Mouse (Mus musculus) forebrain, postnatal 0 days (tissue): ENCODE data around the gene Snrpa1. TPM values are rescaled to one million over a fixed set of nuclear protein-coding genes. Genes with fewer than 3 reads are reported as not detected.

ENCODE experiments used
- ATAC-seq: fragments of 200-750 bp; cut with Nextera tagmentation; 2 replicates; pipeline ENCODE4 v1.8.0; 2017; ENCODE audit warnings: mild to moderate bottlenecking, moderate library complexity
- DNase-seq: peaks from one replicate; pipeline ENCODE4 v3.0.0-alpha.2; 2015
- H3K27ac ChIP-seq: fragments of 300-500 bp; sonication (generic); 2 replicates; pipeline ENCODE4 v1.5.1; 2014; ENCODE audit warnings: low read depth, mild to moderate bottlenecking, antibody characterized with exemption, low read length, moderate library complexity, mixed read lengths
- H3K27me3 ChIP-seq: fragments of 300-500 bp; sonication (generic); 2 replicates; pipeline ENCODE4 v1.6.1; 2014; ENCODE audit warnings: mild to moderate bottlenecking, low read length, mixed read lengths; ENCODE audit not compliant: insufficient read depth
- H3K36me3 ChIP-seq: fragments of 300-500 bp; sonication (generic); 2 replicates; pipeline ENCODE4 v1.6.1; 2014; ENCODE audit warnings: mild to moderate bottlenecking, moderate library complexity; ENCODE audit not compliant: insufficient read depth
- H3K4me1 ChIP-seq: fragments of 300-500 bp; sonication (generic); 2 replicates; pipeline ENCODE4 v1.6.1; 2014; ENCODE audit warnings: antibody characterized with exemption; ENCODE audit not compliant: insufficient read depth
- H3K4me2 ChIP-seq: fragments of 300-500 bp; sonication (generic); 2 replicates; pipeline ENCODE4 v1.6.1; 2014; ENCODE audit warnings: low read depth, mild to moderate bottlenecking, moderate library complexity
- H3K4me3 ChIP-seq: fragments of 300-500 bp; sonication (generic); 2 replicates; pipeline ENCODE4 v1.5.1; 2014; ENCODE audit warnings: low read depth, low read length, mixed read lengths
- H3K9ac ChIP-seq: fragments of 300-500 bp; sonication (generic); 2 replicates; pipeline ENCODE4 v1.6.1; 2014; ENCODE audit warnings: mild to moderate bottlenecking
- H3K9me3 ChIP-seq: fragments of 300-500 bp; sonication (generic); 2 replicates; pipeline ENCODE4 v1.6.1; 2016; ENCODE audit warnings: low read length
- CTCF ChIP-seq: sonication (generic); IDR thresholded peaks from 2 replicates; pipeline ENCODE4 v1.5.1; 2016; ENCODE audit warnings: antibody characterized with exemption, control low read depth, low read depth
- WGBS: fragments of 180-500 bp; shearing (Covaris S2); extraction: QIAGEN DNeasy Blood & Tissue Kit; methylation state at CpG from one replicate; pipeline ENCODE4 v1.1.7; 2014; 5-methylcytosine and 5-hydroxymethylcytosine counted together
- polyA plus RNA-seq: library from polyadenylated mRNA; unstranded; fragments of >200 nt; fragmentation: Nextera tagmentation; extraction: Ambion mirVana; gene quantifications from 2 replicates; pipeline ENCODE4 v1.2.1, GENCODE M21; 2015
- total RNA-seq: library from RNA; depleted of rRNA; stranded (reverse); fragments of >200 nt; gene quantifications from 2 replicates; pipeline ENCODE4 v1.2.3, GENCODE M21; 2014

The Snrpa1 gene
- total and polyA plus RNA-seq, 2 experiments from 2014 or later, result 45.6 to 135 TPM

DNA sequence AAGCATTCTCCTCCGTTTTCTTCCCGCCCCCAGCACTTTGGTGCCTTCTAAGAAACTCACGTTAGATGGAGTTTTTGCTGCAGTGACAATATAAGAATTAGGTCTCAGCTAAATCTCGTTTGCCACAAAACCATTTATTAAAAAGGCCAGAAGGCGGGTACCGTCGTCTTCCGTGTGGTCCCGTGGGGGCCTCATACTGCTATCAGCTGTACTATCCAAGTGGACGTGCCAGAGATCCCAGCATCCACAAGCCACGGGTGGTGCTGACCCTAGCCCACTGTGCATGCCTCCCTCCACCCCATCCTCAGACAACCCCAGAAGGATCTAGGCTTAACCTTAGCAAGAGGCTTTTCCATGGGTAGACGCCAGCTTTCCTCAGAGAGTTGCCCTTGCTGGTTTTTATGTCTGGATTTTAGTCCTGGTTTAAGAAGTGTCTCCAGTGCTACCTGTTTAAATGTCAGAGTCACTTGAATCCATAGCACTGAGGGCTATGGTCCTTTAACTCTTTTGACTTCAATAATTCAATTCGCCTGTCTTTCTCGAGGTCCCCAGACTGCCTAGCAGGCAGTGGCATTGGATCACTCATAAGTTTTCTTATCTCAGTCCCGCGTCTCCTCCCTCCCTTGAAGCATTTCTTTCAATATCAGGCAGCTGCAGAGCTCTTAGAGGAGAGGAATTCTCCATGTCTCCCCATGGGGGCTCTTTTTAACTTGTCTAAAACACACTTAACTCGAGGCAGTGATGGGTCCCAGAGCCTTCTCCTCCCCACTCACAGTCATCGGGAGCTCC, 18.6 kb upstream of the Snrpa1 start:
- ATAC-seq (no peak), DNase-seq (no peak)
- no peak for TF ChIP-seq CTCF
- no peaks in the 10 kb centered on the region for H3K27me3 ChIP-seq
- H3K4me3 ChIP-seq, result no peak overlapping the region
- peaks cover 2% of the 10 kb centered on the region; the same call in 1 of the 2 replicates for H3K4me1 ChIP-seq
- no peaks in the 10 kb centered on the region for H3K9me3 ChIP-seq
- H3K4me2 ChIP-seq, result no peak overlapping the region
- H3K36me3 ChIP-seq, result no peaks in the 10 kb centered on the region
- H3K27ac ChIP-seq, result no peak overlapping the region
- WGBS, result 82% methylated on average over 18 of the region's 18 CpGs
- no peak overlapping the region for H3K9ac ChIP-seq

DNA sequence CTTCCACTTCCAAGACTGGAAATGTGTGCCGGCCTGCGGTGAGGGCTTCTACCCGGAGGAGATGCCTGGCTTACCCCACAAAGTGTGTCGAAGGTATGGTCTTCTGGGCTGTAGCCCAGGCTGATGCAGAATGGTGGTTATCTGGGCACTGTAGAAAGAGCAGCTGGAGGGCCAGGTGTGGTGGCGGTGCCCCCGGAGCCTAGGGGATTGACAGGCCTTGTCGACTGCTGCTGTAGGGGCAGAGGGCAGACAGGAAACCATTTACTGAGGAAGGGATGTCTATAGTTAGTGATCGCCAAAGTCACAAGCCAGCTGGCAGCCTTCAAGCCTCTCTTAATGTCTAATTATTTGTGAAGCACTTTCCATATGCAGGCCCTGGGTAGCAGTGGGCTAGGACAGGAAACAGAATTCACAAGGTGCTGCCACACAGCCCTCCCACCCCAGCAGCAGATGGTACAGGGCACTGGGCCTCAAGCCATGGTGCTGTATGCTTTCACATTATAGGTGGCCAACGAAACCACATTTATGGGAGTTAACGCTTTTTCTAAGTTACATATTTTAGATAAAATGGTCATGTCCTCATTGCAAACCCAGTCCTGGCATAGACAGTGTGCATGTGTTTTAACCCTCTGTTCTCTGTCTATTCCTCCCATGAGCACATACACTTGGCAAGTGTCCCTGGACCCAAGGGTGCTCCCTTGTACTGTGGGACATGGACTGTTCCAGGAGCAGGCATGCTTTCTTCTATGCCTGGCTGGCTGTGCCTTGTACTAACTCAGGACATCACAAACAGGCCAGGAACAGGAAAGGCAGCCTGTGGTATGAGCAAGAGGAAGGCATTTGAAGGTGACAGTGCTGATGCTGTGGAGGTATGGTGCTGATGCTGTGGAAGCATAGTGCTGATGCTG, 15.0 kb upstream of the Snrpa1 start, which contains the start of gene Gm45213:
Gm45213 (plus strand) TSS at position 51 of the 908 bp plus-strand sequence.
- no peak for TF ChIP-seq CTCF
- Histone ChIP-seq H3K4me1 (peaks cover 2% of the 10 kb centered on the region; the same call in 1 of the 2 replicates), H3K9ac (no peak within 1 kb of the TSS), H3K9me3 (no peaks in the 10 kb centered on the region), H3K27ac (no peak within 1 kb of the TSS), H3K36me3 (no peaks in the 10 kb centered on the region), H3K27me3 (no peaks in the 10 kb centered on the region), H3K4me2 (no peak within 1 kb of the TSS), H3K4me3 (no peak within 1 kb of the TSS)
- DNase-seq, result no peak
- ATAC-seq, result peak; percentile 62
- 71% methylated on average over 10 of the region's 10 CpGs for WGBS

DNA sequence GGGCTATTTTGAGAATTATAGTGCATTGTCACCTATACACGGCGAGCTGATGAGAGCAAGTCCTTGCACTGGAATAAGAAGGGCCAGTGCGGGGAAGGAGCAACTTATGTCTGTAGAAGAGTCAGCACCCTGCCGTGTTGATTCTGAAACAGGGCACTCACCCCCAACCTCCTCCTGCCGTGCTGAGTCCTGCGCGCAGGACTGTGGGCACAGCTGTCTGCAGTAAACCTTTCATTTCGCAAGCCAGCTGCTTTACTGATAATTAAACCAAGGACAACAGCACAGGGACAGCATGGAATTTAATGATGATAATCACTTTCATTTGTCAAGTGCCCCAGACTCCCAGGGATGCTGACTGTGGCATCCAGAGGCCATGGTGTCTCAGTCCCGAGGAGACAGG, 14.2 kb upstream of the Snrpa1 start:
- DNase-seq (no peak), ATAC-seq (peak; percentile 12; the same call in 1 of the 2 replicates)

DNA sequence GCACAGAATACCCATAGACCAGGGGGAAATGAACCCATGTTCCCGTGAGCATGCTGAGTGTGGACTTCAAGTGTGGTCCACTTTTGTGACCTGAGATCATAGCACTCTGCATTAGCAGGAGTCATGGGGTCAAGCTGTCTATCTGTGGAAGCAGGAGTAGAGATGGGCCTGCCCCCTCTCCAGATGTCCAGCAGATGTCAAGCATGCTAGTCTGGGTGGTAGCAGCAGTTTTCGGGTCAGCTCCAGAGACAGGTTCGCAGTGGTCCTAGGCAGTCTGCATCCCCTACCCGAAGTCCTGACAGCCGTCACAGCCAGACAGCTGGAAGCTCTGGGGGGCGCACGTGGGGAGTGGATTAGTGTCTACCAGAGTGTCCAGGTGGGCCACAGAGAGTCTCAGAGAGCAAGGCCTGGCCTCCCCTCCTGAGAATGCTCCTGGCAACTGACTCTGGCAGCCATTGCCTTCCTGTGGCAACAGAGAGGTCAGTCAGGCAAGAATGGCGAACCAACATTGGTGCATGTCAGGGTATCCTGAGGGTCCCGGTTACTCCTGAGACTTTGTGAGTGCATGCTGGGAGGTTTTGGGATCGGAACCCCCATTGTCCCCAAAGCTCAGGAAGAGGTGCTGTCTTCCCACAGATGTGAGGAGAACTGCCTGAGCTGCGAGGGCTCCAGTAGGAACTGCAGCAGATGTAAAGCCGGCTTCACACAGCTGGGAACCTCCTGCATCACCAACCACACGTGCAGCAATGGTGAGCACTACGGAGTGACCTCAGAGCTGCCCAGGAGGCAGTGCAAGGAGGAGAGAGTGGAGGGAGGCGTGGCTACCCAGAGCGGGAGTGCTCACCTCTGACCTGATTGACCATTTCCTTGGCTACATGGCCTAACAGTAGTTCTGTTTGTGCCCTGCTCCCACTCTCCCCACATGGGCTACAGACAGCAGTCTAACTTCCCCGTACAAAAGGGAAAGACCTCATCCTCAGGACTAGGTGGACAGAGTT, 11.6 kb upstream of the Snrpa1 start:
- Histone ChIP-seq H3K4me1 (peaks cover 2% of the 10 kb centered on the region; the same call in 1 of the 2 replicates), H3K4me3 (no peak overlapping the region), H3K27ac (no peak overlapping the region), H3K36me3 (no peaks in the 10 kb centered on the region), H3K27me3 (no peaks in the 10 kb centered on the region), H3K9ac (no peak overlapping the region), H3K4me2 (no peak overlapping the region), H3K9me3 (no peaks in the 10 kb centered on the region)
- no peak for TF ChIP-seq CTCF
- WGBS, result 64% methylated on average over 17 of the region's 17 CpGs
- no peak for ATAC-seq
- DNase-seq, result no peak

More for the DNA sequence above, 14.2 kb upstream of the Snrpa1 start:
- Histone ChIP-seq H3K4me2 (no peak overlapping the region), H3K9ac (no peak overlapping the region), H3K4me1 (peaks cover 2% of the 10 kb centered on the region; the same call in 1 of the 2 replicates), H3K4me3 (no peak overlapping the region), H3K36me3 (no peaks in the 10 kb centered on the region), H3K9me3 (no peaks in the 10 kb centered on the region), H3K27me3 (no peaks in the 10 kb centered on the region), H3K27ac (no peak overlapping the region)
- 42% methylated on average over 9 of the region's 9 CpGs for WGBS
- TF ChIP-seq CTCF, result no peak

DNA sequence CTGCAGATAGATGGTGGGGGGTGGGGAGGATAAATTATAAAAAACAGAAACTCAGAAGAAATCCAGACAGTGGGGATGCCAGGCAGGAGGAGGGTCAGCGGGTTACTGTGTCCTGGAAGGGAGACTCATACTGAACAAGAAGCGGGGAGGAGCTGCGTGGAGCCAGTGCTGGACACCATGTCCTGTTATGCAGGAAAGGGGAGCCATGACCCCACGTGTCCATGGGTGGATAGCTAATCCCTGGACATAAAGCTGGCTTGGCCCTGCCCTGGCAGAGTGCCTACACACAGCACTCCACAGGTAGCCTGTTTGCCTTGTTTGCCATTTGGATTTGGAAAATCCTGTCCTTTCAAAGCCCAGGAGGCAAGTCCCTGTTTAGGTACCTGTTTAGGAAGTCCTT, 10.8 kb upstream of the Snrpa1 start:
- ATAC-seq (no peak), DNase-seq (no peak)
- no peak for TF ChIP-seq CTCF
- Histone ChIP-seq H3K27me3 (no peaks in the 10 kb centered on the region), H3K36me3 (no peaks in the 10 kb centered on the region), H3K4me3 (no peak overlapping the region), H3K4me2 (no peak overlapping the region), H3K9ac (no peak overlapping the region), H3K4me1 (peaks cover 2% of the 10 kb centered on the region; the same call in 1 of the 2 replicates), H3K27ac (no peak overlapping the region), H3K9me3 (no peaks in the 10 kb centered on the region)
- 71% methylated on average over 4 of the region's 4 CpGs for WGBS
